Mouse (Mus musculus): ENCODE measurements at regions not wholly inside any gene's neighbourhood (a gene's known extent, or its start where the extent isn't known, plus 50 kb on each side); places are given as distances from the start of the nearest gene placed in this dataset.
A peak's percentile ranks its signal among the peaks of the same experiment; 100 is the strongest.

- no peak for DNase-seq
Measured at GRCm38 (mm10) chr13:59910179-59911071, 87.5 kb upstream of the Tut7 start.

DNA sequence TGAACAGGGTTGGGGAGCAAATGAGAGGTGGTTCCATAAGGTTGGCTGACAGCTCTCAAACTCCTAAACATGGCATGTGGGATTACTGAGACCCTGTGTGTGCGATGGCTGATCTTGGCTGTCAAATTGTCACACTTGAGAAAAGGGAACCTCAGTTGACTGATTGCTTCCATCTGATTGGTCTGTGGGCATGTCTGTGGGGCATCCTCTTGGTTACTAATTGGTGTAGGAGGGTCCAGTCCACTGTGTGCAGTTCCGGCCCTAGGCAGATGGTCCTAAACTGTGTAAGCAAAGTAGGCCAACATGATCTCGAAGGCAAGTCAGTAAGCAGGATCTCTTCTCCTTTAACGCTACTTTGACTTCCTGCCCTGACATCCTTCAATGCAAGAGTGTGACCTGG is 86.5 kb upstream of the Tut7 start:
- DNase-seq = no peak

GRCm38 (mm10) chr13:59908786-59909185 is 85.8 kb upstream of the Tut7 start:
- no peak for DNase-seq

- DNase-seq = no peak
Measured at GRCm38 (mm10) chr13:59905488-59905887, 82.5 kb upstream of the Tut7 start.

GRCm38 (mm10) chr13:59904415-59904814 is 81.5 kb upstream of the Tut7 start:
- no peak for DNase-seq

DNA sequence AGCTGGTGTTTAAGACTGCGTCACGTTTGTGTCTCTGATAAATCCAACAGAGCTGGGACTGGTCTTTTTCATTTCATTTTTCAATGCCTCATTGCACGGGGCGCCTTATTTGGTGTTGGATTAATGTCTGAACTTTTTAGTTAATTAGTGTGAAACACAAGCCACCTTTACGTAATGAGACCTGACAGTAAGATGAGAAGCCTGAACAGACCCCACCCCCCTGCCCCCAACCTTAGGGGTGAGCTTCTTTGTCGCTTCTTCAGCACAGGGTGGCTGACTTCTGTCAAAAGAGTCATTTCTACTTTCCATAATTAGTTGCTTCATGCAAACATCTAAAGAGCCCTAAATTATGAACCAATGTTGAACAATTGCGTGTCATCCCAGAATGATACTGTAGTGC is 76.6 kb upstream of the Tut7 start:
- no peak for DNase-seq

GRCm38 (mm10) chr13:59895754-59896153 is 72.8 kb upstream of the Tut7 start:
- DNase-seq = no peak

- no peak for DNase-seq
Measured at GRCm38 (mm10) chr13:59894094-59894493, 71.1 kb upstream of the Tut7 start.

DNA sequence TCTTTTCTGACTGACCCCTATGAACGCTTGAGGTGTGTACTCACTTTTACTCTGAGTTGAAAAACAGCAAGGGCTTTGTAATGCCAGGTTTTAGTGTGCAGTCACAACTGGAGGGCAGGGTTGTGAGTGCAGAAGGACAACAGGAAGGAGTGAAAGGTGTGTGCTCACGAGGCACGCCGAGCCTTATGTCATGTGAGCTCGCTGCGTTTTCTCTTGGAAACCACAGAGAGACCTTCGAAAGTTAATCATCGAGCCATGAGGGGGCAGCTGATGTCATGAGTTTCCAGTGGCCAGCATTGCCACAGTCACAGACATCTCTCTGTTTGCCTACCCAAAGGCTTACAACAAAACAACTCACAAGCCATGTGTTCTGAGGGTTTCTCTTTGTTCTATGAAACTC is 70.0 kb upstream of the Tut7 start:
- no peak for DNase-seq

DNA sequence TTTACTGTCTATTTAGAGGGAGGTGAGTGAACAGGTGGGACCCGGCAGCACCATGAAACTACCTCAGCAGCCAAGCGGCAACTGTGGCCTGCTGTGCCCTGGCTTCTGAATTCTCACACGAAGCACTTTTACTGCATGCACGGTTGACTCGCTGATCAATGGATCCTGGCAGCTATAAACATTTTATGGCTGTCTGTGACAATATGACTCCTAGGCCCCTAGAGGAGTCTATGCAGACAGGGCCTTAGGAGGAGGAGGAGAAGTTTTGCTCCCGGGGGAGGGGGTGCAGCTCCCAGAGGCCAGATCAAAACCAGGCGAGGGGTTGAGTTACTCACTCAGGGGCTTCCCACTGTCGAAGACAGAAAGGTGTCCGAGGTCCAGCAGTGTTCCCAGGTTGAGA is 69.4 kb upstream of the Tut7 start:
- DNase-seq = no peak

DNA sequence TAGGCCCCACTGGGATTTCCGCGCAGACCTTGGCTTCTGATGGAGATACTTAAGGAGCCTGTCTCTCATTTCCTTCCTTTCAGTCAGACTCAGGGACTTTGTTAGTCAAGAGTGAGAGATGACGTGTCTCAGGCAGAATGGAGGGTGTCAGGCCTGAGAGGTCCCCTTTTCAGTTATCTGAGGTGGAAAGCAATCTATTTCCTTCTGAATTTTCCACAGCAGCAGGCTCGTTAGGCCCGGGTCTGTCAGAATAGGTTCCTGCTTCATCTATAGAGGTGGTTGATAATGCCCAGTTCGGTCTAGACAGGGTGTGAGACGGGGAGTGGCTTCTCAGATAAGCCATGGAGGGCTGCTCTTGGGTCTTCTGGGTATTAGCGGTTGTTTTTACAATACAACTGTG is 68.8 kb upstream of the Tut7 start:
- DNase-seq = no peak

- peak; percentile 49 for DNase-seq
Measured at GRCm38 (mm10) chr13:59889468-59890117, 66.6 kb upstream of the Tut7 start.

GRCm38 (mm10) chr13:59888038-59889016 is 65.4 kb upstream of the Tut7 start:
- no peak for DNase-seq

GRCm38 (mm10) chr13:59887306-59887705 is 64.4 kb upstream of the Tut7 start:
- DNase-seq = no peak

DNA sequence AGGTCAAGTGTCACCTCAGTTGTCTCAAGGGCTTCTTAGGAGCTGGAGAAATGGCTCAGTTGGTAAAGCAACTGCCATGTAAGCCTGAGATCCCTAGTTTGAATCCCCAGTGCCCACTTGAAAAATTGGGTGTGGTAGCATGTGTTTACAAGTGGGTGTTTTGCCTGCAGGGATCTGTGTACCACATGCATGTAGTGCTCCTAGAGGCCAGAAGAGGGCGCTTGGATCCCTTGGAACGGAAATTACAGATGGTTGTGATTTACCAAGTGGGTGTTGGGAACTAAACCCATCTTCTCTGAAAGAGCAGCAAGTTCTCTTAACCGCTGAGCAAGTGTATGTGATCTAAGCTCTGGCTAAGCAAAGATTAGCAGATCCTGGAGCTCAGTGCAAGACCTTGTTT is 63.6 kb upstream of the Tut7 start:
- DNase-seq = no peak

GRCm38 (mm10) chr13:59881989-59882784 is 59.2 kb upstream of the Tut7 start:
- no peak for DNase-seq

GRCm38 (mm10) chr13:59880055-59880454 is 57.1 kb upstream of the Tut7 start:
- no peak for DNase-seq

GRCm38 (mm10) chr13:59875637-59876036 is 52.7 kb upstream of the Tut7 start:
- peak; percentile 63 for DNase-seq

DNA sequence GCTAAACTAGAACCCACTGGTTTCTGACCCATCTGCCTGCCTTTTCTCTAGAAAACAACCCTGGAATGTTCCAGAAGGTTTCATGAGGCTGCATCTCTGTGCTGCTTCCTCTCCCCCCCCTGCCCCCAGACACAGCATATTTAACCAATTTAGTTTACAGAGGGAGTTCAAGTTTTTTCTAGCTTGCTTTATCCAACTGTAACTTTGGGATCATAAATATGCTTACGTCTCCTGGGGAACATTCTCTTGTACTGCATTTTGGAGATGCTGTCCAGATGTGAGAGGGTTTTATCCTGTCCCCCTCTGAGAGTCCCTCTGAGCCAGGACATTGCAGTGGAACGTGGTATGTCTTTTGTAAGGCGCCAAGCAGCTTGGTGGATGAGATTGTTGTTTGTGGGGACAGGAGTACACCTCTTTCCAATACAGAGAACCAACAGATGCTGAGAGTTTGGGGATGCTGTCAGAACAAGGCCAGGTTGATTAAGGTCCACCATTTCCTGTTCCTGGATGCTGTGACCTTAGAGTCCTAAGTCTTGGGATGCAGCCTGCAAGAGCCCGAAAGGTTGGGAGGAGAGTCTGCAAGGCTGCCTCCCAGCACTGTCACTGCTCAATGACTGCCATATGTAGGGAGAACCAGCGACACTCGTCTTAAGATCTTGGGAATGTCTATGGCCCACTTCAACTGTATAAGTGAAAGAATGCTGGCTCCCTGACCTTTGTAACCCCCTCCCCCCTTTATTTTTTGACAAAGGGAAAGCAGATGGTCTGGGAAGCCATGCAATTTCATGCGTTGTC is 51.4 kb upstream of the Tut7 start:
- no peak for DNase-seq
